Mouse (Mus musculus): ENCODE measurements around the gene Ccnf.

Gene Ccnf

GRCm38 (mm10) chr17:24251320-24252069 lies at the start of gene Ccnf:
TSS of gene Ccnf (minus strand) at chr17:24251484.
- peak; percentile 95 for DNase-seq

- DNase-seq, result no peak
Measured at GRCm38 (mm10) chr17:24300651-24301050, 49.4 kb upstream of the Ccnf start.

GRCm38 (mm10) chr17:24289338-24289737 lies 38.1 kb upstream of the Ccnf start:
- DNase-seq, result no peak

- no peak for DNase-seq
Measured at GRCm38 (mm10) chr17:24288477-24288876, 37.2 kb upstream of the Ccnf start.

GRCm38 (mm10) chr17:24285680-24286079 lies 34.4 kb upstream of the Ccnf start:
- no peak for DNase-seq

- no peak for DNase-seq
Measured at GRCm38 (mm10) chr17:24283266-24283818, 32.1 kb upstream of the Ccnf start.

- no peak for DNase-seq
Measured at GRCm38 (mm10) chr17:24282637-24283036, 31.4 kb upstream of the Ccnf start.

GRCm38 (mm10) chr17:24279907-24280306 lies 28.6 kb upstream of the Ccnf start:
- DNase-seq, result no peak

- DNase-seq, result no peak
Measured at GRCm38 (mm10) chr17:24267133-24267532, 15.8 kb upstream of the Ccnf start.

- no peak for DNase-seq
Measured at GRCm38 (mm10) chr17:24264766-24265165, 13.5 kb upstream of the Ccnf start.

GRCm38 (mm10) chr17:24260516-24260915 lies 9.2 kb upstream of the Ccnf start:
- no peak for DNase-seq

GRCm38 (mm10) chr17:24259702-24260101 lies 8.4 kb upstream of the Ccnf start:
- no peak for DNase-seq

GRCm38 (mm10) chr17:24258981-24259380 lies 7.7 kb upstream of the Ccnf start:
- no peak for DNase-seq

GRCm38 (mm10) chr17:24252329-24252728 lies 1.0 kb upstream of the Ccnf start:
- no peak for DNase-seq

GRCm38 (mm10) chr17:24250988-24251319 lies 330 bp downstream of the Ccnf start:
- DNase-seq, result no peak

- no peak for DNase-seq
Measured at GRCm38 (mm10) chr17:24248641-24249040, 2.6 kb downstream of the Ccnf start.

- DNase-seq, result no peak
Measured at GRCm38 (mm10) chr17:24244061-24244460, 7.2 kb downstream of the Ccnf start.

GRCm38 (mm10) chr17:24243311-24243969 lies 7.8 kb downstream of the Ccnf start:
- DNase-seq, result no peak

- DNase-seq, result peak; percentile 54
Measured at GRCm38 (mm10) chr17:24236921-24237320, 14.4 kb downstream of the Ccnf start.

- no peak for DNase-seq
Measured at GRCm38 (mm10) chr17:24236479-24236878, 14.8 kb downstream of the Ccnf start.

GRCm38 (mm10) chr17:24227941-24228340 lies 23.3 kb downstream of the Ccnf start:
- DNase-seq, result no peak

GRCm38 (mm10) chr17:24226721-24227120 lies 24.6 kb downstream of the Ccnf start:
- no peak for DNase-seq

GRCm38 (mm10) chr17:24225851-24226250 lies 25.4 kb downstream of the Ccnf start:
- no peak for DNase-seq

- no peak for DNase-seq
Measured at GRCm38 (mm10) chr17:24224741-24225140, 26.5 kb downstream of the Ccnf start.

Measured in cerebellum, adult 8-10 months (tissue).